Mouse (Mus musculus) lung, postnatal 14 days (tissue): Measurements from ENCODE around the gene S100a5.
A peak's percentile ranks its signal among the peaks of the same experiment; 100 is the strongest.

ENCODE experiments used
- DNase-seq: peaks from one replicate; pipeline ENCODE4 v3.0.0; 2021

The S100a5 gene

GRCm38 (mm10) chr3:90608223-90608622 lies at the start of gene S100a5:
Gene S100a5, plus strand, starts transcription at chr3:90608523.
- no peak for DNase-seq

- DNase-seq = no peak
Observed at GRCm38 (mm10) chr3:90560008-90560628, 48.2 kb upstream of the S100a5 start, which contains the start of gene S100a3. Gene S100a3, plus strand, starts transcription at chr3:90560578.

- no peak for DNase-seq
Observed at GRCm38 (mm10) chr3:90574691-90575090, 33.6 kb upstream of the S100a5 start.

GRCm38 (mm10) chr3:90575320-90575719 lies 33.0 kb upstream of the S100a5 start:
- no peak for DNase-seq

DNA sequence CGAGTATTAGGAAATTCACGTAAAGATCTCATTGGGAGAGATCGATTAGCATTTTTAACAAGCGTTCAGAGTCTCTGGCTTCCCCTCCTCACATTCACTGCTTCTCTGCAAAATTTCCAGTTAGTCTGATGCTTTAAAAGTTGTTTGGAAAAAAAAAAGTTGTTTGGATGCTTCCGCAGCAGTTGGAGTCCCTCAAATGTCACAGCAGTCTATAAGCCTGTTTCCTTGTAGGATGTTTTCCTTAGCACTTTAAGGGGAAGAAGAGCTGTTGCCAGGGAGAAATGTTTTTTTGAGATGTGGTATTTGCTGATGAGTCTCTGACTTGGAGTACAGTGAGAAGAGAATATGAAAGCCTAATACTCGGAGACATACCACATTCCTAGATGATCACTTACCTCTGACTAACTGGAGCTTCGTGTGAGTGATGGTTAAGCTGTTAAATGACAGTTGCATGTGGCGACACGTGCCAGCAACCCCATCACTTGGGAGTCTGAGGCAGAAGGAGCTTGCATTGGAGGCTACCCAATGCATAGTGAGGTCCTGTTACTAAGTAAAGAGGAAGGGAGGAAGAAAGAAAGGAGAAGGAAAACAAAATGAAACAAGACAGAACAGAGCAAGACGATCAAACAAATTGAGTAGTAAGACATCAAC lies 31.8 kb upstream of the S100a5 start:
- no peak for DNase-seq

- no peak for DNase-seq
Observed at GRCm38 (mm10) chr3:90579433-90579832, 28.9 kb upstream of the S100a5 start.

- no peak for DNase-seq
Observed at GRCm38 (mm10) chr3:90581141-90581540, 27.2 kb upstream of the S100a5 start.

DNA sequence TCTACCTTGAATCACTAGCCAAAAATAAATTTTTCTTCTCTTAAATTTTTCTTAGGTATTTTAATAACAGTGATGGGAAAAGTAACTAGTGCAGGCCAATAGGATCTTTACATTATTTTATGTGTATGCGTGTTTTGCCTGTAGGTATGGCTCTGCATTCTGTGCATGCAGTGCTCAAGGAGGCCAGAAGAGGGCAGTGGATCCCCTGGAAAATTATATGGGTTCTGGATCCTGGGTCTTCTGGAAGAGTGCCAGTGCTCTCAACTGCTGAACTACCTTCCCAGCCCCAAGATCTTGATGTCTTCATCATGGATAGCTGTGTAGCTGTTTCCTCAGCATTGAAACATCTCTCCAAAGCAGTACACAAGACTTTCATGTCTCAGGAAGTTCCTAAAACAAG lies 26.2 kb upstream of the S100a5 start:
- no peak for DNase-seq

DNA sequence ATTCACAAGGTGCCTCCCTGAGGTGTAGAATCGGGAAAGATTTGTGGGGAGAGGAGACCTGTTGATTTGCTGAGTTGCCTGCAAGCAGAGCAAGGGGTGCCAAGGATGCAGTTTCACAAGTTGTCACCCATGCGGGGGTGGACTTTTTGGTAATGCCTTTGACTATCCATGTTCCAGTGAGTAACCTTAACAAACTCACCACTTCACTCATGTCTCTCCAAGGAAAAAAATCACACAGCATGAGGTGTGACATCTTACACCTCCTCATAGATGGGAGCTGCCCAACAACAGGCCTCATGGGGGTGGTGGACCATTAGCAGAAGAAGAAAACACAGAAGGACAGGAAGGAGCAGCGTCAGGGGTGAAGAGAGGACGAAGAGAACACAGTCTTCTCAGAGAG lies 25.8 kb upstream of the S100a5 start:
- no peak for DNase-seq

- no peak for DNase-seq
Observed at GRCm38 (mm10) chr3:90583893-90584292, 24.4 kb upstream of the S100a5 start.

GRCm38 (mm10) chr3:90585595-90585994 lies 22.7 kb upstream of the S100a5 start:
- peak; percentile 66 for DNase-seq

GRCm38 (mm10) chr3:90586016-90586643 lies 22.2 kb upstream of the S100a5 start:
- no peak for DNase-seq

- DNase-seq = peak; percentile 71
Observed at GRCm38 (mm10) chr3:90586906-90587305, 21.4 kb upstream of the S100a5 start.

DNA sequence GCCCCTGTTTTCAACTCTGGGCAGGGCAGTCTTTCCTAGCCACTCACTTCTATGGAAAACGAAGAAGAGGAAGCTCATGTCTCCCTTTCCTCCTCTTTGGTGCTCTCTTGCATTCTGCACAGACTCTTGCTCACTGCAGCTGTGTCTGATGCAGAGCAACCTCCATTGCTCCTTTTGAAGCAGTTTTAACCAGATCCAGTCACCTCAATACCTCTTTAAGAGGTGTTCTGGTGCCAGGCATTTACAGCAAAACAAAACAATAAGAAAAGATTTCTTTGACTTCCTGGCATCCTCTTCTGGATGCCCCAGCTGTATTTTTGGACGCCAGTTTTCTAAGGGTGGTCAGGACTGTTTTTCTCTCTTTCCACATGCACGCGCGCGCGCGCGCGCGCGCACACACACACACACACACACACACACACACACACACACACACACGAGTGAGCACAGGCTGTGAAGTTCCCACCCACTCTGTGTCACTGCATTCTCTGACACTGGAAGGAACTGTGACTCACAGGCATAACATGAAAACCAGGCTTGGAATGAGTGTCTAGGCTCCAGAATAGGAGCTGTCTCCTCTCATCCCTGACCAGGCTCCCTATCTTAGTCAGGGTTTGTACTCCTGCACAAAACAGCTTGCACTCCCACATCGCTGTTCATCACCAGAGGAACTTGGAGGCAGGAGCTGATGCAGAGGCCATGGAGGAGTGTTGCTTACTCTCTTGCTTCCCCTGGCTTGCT lies 20.8 kb upstream of the S100a5 start:
- DNase-seq = no peak

- DNase-seq = no peak
Observed at GRCm38 (mm10) chr3:90589390-90589789, 18.9 kb upstream of the S100a5 start.

DNA sequence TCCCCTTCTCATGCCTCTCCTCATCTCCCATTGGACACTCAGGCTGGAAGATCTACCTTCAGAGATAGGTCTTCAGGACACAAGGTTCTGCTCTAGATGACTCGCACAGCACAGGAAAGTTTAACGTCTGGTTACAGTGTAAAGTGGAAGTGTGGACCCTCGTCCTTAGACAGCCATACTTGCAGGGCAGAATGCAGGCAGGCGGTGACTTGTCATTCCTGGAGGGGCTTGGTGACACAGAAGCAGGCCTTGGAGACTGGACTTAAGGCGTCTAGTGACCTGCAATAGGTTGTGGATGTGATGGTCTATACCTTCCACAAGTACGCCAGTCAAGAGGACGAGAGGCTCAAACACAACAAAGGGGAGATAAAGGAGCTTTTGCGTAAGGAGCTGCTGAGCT lies 18.4 kb upstream of the S100a5 start, which contains the start of gene S100a2:
S100a2 (plus strand) TSS at position 301 of the 400 bp plus-strand sequence.
- no peak for DNase-seq

- DNase-seq = no peak
Observed at GRCm38 (mm10) chr3:90594466-90594865, 13.9 kb upstream of the S100a5 start.

GRCm38 (mm10) chr3:90595556-90595955 lies 12.8 kb upstream of the S100a5 start:
- no peak for DNase-seq

- DNase-seq = no peak
Observed at GRCm38 (mm10) chr3:90596810-90597209, 11.5 kb upstream of the S100a5 start.

DNA sequence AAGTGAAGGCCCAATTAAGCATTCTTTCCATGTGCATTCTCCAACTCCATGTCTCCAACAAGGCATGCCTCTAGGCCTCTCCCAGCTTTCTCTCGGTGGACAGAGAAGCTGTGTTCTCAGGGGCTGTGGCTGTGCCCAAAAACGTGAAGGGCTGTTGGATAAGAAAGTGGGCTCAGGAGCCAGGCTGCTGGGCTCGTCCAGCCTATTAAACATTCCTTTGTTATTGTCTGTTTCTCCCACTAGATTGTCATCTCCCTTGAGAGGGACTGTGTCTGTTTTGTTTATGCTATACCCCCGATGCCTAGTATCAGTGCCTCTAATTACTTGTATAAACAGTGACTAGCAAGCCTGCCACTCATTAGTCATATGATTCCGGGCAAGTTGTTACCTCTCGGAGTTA lies 10.6 kb upstream of the S100a5 start:
- DNase-seq = no peak

DNA sequence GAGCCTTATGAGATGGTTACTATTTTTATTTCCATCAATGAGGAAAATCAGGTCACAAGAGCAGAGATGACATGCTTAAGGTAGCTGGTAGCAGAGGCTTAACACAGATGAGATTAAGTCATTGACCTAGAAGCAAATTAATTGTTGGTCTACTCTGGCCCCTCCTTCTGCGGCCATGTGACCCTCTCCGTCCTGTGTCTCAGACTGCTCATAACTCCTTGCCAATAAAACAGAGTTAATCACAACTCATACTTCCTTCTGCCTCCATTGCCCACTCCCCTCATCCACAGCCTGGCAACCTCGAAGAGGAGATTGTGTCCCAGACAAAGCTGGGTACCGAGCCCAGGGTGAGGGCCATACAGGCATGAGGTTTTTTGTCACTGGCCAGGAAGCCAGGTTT lies 10.1 kb upstream of the S100a5 start:
- DNase-seq = no peak

- DNase-seq = no peak
Observed at GRCm38 (mm10) chr3:90599401-90599800, 8.9 kb upstream of the S100a5 start.

DNA sequence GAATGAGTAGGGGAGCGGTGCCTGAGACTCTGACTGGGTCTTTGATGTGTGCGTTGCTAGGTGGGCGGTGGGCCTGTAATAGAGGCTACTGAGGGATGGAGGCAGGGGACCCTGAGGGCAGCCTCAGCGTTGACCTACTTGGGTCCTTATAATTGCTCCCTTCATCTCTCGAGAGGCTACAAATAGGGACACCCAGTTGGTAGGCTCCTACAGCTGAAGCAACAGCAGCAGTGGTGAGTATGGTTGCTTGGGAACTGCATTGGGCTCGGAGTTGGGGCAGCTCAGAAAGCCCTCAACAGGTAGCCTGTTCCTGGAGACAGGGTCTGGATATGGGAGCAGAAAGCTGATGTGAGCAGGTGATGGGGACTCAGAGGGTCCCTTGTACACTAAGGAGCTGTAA lies 8.3 kb upstream of the S100a5 start:
- DNase-seq = no peak
